Mouse (Mus musculus): ENCODE data around the gene Pcp4l1.
"Not testable (repeated sequence)": the region's sequence is repeated elsewhere in the genome, so short reads cannot be mapped to it uniquely, and the experiment has no call there.

Pcp4l1 gene

DNA sequence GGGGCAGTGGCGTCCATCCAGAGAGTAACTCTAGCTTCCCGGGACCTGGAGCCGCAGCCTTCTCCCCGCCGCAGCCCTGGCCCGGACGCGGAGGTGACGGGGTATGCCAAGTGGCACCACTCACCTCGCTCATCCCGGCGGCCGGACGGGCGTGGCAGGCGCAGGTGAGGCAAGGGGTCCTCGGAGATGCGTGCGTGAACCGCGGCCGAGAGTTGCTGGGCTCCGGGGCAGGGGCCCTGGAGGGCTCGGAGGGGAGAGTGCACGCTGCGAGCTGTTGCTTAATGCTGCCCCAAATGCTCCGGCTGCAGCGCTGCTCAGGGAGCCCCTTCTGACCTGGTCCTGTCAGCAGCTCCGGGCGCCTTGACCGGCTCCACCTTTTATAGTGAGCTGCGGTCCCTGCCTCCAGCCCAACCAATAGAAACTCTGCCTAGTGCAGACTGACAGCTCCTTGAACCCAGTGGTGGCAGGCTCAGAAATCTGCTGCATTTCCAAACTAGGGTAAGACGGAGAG, at the start of gene Pcp4l1:
Gene Pcp4l1 (minus strand): TSS at position 382 of the 511 bp plus-strand sequence.
- peak; percentile 47 for DNase-seq

DNA sequence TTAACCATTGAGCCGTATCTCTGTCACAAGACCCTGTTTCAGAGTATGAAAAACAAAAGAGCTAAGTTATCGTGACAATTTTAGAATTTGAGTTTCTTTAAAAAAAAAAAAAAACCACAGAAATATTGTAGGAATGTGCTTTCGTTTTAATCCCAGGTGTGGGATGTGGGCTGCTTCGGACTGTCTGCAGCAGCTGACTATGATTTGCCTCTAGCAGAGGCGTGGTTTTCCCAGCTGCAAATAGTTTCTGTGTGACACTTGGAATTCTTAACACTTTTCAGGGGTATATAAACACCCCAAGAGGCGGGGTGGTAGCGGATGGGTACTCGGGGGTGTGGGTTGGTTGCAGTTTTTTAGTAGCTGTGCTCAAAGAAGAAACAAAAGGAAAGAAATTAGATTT, 49.3 kb upstream of the Pcp4l1 start:
- DNase-seq, result no peak

DNA sequence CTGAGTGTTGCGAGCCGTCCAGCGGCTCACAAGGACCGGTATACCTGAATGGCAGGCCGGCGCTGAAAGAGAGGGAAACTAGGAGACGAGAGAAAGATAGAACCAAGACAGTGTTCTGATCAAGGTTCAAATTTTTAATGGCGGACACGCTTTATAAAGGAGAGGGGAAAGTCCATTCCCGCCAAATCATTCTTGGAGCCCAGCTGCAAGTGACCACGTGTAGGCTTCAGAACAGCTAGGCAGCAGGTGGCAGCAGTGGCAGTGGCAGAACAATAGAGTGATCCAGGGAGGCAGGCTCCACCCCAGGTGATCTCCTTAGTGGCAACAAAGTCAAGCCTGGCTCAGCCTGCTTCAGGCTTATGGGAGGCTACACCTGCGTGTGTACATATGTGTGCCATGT, 45.9 kb upstream of the Pcp4l1 start:
- not testable (repeated sequence) for DNase-seq

GRCm38 (mm10) chr1:171240911-171241310, 44.8 kb upstream of the Pcp4l1 start:
- DNase-seq, result no peak

DNA sequence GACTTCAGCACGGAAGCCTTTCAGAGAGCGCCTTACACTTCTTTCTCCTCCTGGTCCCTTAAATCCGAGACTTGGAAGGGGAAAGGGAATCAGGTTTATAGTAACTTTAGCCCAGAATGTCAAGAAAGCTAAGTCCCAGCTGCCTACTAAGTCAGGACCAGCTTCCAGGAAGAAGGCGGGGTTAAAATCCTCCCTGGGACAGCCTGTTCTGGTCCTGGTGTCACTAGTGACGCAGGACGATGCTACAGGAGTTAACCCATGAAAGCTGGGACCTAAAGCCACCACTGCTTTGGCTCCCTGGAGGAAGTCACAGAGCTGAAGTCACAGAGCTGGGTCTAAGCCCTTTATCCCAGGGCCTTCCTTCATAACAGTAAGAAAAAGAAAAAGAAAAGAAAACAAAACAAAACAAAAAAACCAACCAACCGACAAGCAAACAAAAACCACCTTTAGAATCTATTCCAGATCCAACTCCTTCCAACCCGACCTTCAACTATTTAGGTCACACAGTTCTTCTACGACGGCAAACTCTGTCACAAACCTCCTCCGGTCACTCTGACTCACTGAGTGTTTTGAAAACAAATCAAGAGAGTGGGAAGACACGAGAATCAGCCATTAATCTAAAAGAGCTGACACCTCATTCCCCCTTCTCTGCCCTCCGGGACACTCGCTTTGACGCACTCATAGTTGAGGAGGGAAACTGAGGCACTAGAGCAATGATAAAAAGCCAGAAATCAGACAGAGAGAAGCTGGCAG, 44.1 kb upstream of the Pcp4l1 start:
- DNase-seq, result no peak

GRCm38 (mm10) chr1:171238463-171238862, 42.4 kb upstream of the Pcp4l1 start:
- no peak for DNase-seq

- no peak for DNase-seq
Measured at GRCm38 (mm10) chr1:171237438-171237837, 41.4 kb upstream of the Pcp4l1 start.

DNA sequence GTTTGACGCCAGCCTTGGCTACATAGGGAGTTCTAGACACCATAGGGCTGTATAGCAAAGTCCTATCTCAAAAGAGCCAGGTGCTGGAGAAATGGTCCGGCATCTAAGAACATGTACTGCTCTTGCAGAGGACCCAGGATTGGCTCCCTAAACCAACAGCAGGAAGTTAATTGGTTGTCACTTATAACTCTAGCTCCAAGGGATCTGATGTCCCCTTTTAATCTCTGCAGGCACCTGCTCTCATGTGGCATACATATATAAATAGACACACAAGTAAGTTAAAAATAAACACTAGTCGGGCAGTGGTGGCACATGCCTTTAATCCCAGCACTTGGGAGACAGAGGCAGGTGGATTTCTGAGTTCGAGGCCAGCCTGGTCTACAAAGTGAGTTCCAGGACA, 39.7 kb upstream of the Pcp4l1 start:
- DNase-seq, result no peak

DNA sequence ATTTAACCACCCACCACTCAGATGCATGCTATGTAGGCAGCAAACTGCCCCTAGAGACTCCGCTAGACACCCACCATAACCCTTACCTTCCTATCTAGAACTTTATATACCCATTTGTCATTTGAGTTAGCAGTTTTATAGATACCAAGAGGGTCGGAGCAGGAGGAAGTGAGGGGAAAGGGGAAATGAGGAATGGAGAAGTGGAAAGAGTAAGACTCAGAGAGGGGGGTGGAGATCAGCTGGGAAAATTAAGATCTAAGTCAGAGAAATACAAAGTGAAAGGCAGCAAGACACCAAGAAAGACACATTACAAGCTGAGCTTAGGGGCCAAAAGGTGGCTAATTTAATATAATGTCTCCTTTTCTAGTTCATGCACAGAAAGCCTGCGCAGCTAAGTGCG, 38.5 kb upstream of the Pcp4l1 start:
- DNase-seq, result no peak

DNA sequence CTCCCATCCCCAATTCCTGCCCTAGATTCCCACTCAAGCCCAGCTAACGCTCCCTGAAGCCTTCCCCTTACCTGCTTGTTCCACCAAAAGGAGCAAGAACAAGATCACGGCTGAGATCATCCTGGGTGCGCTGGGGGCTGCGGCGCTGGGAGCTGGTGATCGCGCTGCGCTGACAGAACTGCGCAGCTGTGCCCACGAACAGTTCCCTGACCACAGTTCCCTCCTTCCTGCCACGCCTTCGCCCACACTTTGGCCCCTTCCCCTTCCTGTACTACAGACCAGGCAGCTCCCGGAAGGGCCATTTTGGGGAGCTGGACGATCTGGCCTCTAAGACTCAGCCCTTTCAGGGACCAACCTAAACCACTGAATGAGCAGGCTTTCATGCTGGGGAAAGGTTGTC, 38.1 kb upstream of the Pcp4l1 start, which contains the start of gene Fcer1g:
Gene Fcer1g (minus strand): TSS at position 240 of the 400 bp plus-strand sequence.
- DNase-seq, result no peak

DNA sequence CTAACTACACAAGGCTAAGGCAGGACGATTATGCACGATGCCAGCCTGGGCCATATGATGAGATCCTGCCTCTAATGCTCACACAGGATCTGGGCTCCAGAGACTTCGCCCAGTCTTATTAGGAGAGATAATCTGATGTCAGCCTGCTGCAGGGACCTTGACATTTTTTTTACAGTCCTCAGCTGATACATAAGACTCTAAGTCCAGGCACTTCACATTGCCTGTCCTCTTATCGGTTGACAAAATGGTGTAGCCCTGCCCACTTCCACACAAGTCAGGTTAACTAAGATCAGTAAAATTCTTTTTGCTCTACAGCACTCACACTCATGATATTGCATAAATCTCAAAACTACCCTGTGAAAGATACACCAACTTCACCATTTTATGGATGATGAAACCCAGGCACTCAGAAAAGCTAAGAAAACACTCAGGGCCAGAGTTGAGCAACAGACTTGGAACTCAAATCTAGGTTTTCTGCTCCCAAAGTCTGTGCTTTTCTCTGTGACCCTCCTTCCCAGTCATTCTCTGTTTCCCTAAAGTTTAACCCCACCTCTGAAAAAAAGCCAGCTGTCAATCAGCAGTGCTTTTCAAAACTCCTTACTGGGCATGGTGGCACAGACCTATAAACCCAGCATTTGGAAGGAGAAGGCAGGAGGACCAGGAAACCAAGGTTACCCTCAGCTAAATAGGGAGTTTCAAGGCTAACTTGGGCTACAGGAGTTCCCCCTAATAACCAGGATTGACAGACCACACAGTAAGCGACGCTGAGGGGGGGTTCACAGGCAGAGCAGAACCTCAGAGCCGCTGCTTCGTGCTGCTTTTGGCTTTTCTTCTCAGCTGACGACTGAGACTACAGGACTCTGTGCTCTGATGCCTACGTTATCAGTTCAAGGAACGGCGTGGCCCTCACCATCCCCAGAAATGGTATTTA, 37.0 kb upstream of the Pcp4l1 start:
- no peak for DNase-seq

DNA sequence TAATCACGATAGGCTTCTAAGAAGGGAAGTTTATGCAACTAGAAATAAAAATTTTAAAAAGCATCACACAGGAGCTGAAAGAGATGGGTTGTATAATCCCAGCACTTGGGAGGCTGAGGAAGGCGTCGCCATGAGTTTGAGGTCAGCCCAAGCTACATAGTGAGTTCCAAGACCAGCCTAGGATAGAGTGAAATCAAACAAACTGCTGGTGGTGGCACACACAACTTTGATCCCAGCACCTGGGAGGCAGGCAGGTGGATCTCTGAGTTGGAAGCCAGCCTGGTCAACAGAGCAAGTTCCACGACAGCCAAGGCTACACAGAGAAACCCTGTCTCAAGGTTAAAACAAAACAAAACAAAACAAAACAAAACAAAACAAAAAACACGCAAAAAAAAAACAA, 36.3 kb upstream of the Pcp4l1 start:
- DNase-seq, result no peak

GRCm38 (mm10) chr1:171231844-171232243, 35.8 kb upstream of the Pcp4l1 start:
- DNase-seq, result no peak

GRCm38 (mm10) chr1:171230215-171230614, 34.1 kb upstream of the Pcp4l1 start:
- DNase-seq, result no peak

DNA sequence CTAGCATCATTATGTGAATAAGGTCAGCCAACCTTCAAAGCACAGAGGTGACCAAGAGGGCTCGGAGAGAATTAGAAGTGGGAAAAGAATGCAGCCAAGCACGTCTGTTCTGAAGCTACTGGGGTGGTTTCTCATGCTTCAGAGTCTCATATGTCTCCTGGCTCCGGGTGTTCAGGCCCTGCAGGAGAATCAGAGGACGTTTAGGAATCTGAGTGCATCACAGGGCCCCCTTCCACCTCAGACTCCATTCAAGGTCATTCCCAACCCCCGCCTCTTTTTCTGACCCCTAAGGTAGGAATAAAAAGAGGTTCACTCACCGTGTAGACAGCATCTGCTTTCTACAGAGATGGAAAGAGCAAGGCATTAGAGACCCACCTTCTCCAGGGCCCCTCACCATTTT, 33.7 kb upstream of the Pcp4l1 start:
- no peak for DNase-seq

GRCm38 (mm10) chr1:171227879-171228278, 31.8 kb upstream of the Pcp4l1 start:
- DNase-seq, result no peak

DNA sequence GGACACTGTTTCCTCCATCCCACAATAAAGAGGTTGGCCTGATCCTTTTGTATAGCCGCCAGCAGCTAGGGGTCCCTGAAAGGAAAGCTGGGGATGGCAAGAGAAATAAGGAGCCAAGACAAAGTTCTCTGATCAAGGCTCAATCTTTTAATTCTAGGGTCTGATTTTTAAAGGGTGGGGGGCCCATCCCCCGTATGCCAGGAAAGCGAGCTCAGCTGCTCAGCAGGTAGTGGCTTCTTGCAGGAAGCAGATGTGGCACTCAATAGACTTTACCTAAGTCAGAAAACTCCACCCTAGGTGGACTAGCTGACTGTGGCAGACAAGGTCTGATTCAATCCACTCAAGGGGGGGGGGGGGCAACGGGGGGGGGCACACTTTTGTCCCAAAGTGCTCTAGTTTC, 30.7 kb upstream of the Pcp4l1 start:
- DNase-seq, result no peak

GRCm38 (mm10) chr1:171224857-171225256, 28.8 kb upstream of the Pcp4l1 start, which contains the start of gene Apoa2:
Gene Apoa2 (plus strand): TSS chr1:171225054.
- DNase-seq, result no peak

DNA sequence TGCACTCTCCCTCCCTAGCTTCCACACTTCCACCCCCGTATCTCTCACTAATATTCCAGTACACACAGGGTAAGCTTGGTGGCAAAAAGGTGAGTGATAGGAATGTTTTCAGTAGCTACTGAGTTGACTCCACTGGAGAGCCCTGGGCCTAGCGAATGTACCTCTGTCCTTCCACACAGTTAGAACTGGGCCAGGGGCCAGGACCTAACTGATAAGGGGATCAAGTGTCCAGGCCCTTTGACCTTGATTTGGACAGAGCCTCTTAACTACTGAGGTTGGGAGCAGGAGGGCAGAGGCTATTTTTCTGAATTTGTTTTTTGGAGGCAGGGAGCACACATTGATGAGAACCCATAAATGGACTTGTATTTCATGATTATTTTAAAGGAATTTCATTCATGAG, 27.7 kb upstream of the Pcp4l1 start:
- peak; percentile 40 for DNase-seq

DNA sequence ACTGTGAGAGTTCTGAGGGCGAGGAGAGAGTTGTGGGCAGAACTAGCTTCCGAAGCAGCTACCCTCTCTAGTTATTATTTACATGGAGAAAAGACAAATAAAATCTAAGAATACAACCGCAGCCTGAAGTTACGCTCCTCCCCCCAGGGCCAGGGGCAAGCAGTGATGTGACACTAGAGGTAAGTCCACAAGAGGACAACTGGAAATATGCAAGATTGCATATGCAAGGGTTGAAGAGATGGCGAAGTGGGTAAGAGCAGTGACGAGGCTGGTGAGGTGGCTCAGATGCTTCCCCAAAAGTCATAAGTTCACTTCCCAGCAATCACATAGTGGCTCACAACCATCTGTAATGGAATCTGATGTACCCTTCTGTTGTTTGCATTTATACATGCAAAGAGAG, 27.1 kb upstream of the Pcp4l1 start:
- DNase-seq, result no peak

GRCm38 (mm10) chr1:171222238-171223155, 26.4 kb upstream of the Pcp4l1 start, which contains the start of gene Tomm40l:
Gene Tomm40l (minus strand): TSS chr1:171222514.
- peak; percentile 99 for DNase-seq
